Comparison of ENCODE assay signal across 10 mouse cellular contexts in the genomic region with DNA sequence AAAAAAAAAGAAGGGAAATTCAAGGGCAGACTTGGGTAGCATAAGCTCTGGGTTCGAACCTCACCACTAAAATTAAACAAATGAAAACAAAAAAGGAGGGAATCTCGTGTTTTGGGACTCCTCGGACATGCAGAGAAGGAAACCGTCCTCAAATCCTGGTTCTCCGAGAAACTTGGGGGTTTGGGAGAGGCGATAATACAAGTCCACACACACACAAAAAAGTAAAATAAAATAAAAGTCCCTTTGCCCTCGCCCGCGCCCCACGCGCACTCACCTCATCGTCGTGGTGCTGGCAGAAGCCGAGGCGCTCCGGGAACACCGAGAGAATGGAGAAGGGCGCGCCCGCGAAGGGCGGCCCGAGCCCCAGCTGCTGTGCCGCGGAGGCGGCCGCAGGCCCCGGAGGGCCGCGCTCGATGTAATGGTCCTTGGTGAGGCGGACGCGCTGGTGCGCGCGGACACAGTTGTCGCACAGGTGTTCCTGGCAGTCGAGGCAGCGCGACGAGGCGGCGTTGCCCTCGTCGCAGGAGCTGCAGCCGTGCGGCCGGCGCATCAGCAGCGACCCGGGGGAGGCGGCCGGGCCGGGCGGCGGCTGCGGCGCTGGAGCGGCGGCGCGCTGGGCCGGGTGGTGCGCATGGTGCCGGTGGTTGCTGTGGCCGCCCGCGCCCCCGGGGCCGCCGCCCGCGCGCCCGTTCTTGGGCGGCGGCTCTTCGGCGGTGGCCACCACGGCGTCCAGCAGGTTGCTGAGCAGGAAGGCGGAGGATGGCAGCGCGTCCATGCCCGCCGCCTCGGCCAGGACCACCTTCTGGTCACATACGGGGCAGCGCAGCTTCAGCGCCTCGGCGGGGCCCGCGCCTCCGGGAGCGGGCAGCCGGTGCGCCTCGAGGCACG. TPM values are rescaled to one million over a fixed set of nuclear protein-coding genes. Genes with fewer than 3 reads are reported as not detected.
DNase-seq lines count a peak whose midpoint lies in the region; ATAC-seq and TF ChIP-seq lines count a peak whose summit lies in the region.
"Had no signal": no experiment of that assay in that cellular context is flagged by ENCODE, and none has a peak within 500 bp of the region (broad histone marks: within the 10 kb centered on the region; RNA-seq: fewer than 3 reads in every experiment).

No protein-coding gene starts in this region.

- DNase-seq in heart, postnatal 36 days: no peak
- DNase-seq in liver, postnatal 0 days: peak; percentile 39
- no peak for DNase-seq in cerebellum, adult 18-20 months
- no peak for DNase-seq in kidney, postnatal 14 days
- no peak for DNase-seq in layer of hippocampus, adult 9-11 months

- peak overlapping the region; percentile 84 for H3K9ac ChIP-seq in heart, embryonic 11.5 days (ENCODE audit: low read depth, low read length)
- H3K9ac ChIP-seq in ES-Bruce4 (ENCODE audit: low read depth, poor library complexity, severe bottlenecking): peak overlapping the region; percentile 99
- no peak overlapping the region for H3K9ac ChIP-seq in liver, postnatal 0 days (replicated peaks)

- TF ChIP-seq EP300 in ES-Bruce4 (IDR thresholded peaks at IDR 0.05; ENCODE audit: insufficient read depth, low read depth, low read length): no peak
- TF ChIP-seq EP300 in liver, postnatal 0 days (IDR thresholded peaks at IDR 0.05; ENCODE audit: low read depth): no peak

- under 1% methylated on average over 87 of the region's 101 CpGs for WGBS in heart, embryonic 11.5 days (ENCODE audit: insufficient replicate concordance)
- under 1% methylated on average over 73 of the region's 101 CpGs for WGBS in liver, postnatal 0 days (ENCODE audit: insufficient replicate concordance)

- no peak for TF ChIP-seq CTCF in ES-Bruce4 (IDR thresholded peaks at IDR 0.05; ENCODE audit: low read depth, low read length)
- no peak for TF ChIP-seq CTCF in liver, postnatal 0 days (IDR thresholded peaks at IDR 0.05; ENCODE audit: low read depth)

- no peaks in the 10 kb centered on the region for H3K36me3 ChIP-seq in heart, embryonic 11.5 days (ENCODE audit: control insufficient read depth, insufficient read depth, low read length)
- peaks cover 40% of the 10 kb centered on the region for H3K36me3 ChIP-seq in ES-Bruce4 (ENCODE audit: control insufficient read depth, insufficient read depth, low read length, poor library complexity, severe bottlenecking)
- no peaks in the 10 kb centered on the region for H3K36me3 ChIP-seq in liver, postnatal 0 days (replicated peaks; ENCODE audit: insufficient read depth, low read length)

- 0 out of 2 replicates have a peak, but pooled peaks have one; percentile 20 for ATAC-seq in heart, embryonic 11.5 days (replicated peaks; ENCODE audit: insufficient number of reproducible peaks, low FRiP score, low TSS enrichment)
- 0 out of 2 replicates have a peak, but pooled peaks have one; percentile 6 for ATAC-seq in granulocyte monocyte progenitor cell, adult 5-6 weeks (replicated peaks; ENCODE audit: poor library complexity, severe bottlenecking)
- ATAC-seq in liver, postnatal 0 days: 0 out of 2 replicates have a peak, but pooled peaks have one; percentile 37

- peak overlapping the region; percentile 84 for H3K4me2 ChIP-seq in heart, embryonic 11.5 days
- peak overlapping the region; percentile 81 for H3K4me2 ChIP-seq in liver, postnatal 0 days (ENCODE audit: low read depth, low read length)

- H3K4me1 ChIP-seq in heart, embryonic 11.5 days (ENCODE audit: control insufficient read depth, insufficient read depth, low read length): peaks cover 8% of the 10 kb centered on the region
- no peaks in the 10 kb centered on the region for H3K4me1 ChIP-seq in ES-Bruce4 (ENCODE audit: control insufficient read depth, insufficient read depth, low read length)
- no peaks in the 10 kb centered on the region for H3K4me1 ChIP-seq in liver, postnatal 0 days (ENCODE audit: insufficient read depth)

- peak overlapping the region; percentile 67 for H3K4me3 ChIP-seq in heart, embryonic 11.5 days (ENCODE audit: low read depth, low read length)
- peak overlapping the region; percentile 95 for H3K4me3 ChIP-seq in ES-Bruce4 (ENCODE audit: low read depth, low read length)
- H3K4me3 ChIP-seq in liver, postnatal 0 days (ENCODE audit: low read depth, low read length): peak overlapping the region; percentile 50

- TF ChIP-seq POLR2A in ES-Bruce4 (IDR thresholded peaks at IDR 0.05; ENCODE audit: insufficient read depth, low read length): no peak

- intact Hi-C loops in heart, postnatal 36 days (cut with DNase I): no loop called here

- no peak overlapping the region for H3K27ac ChIP-seq in heart, embryonic 11.5 days (ENCODE audit: low read depth, low read length)
- peak overlapping the region; percentile 90 for H3K27ac ChIP-seq in ES-Bruce4 (ENCODE audit: insufficient read depth, low read length)
- H3K27ac ChIP-seq in liver, postnatal 0 days (ENCODE audit: low read depth): no peak overlapping the region

- H3K27me3 ChIP-seq in heart, embryonic 11.5 days (ENCODE audit: control insufficient read depth, insufficient read depth, low read length): peaks cover 17% of the 10 kb centered on the region; the same call in 1 of the 2 replicates
- no peaks in the 10 kb centered on the region for H3K27me3 ChIP-seq in ES-Bruce4 (ENCODE audit: control insufficient read depth, insufficient read depth, low read length, poor library complexity, severe bottlenecking)
- peaks cover 53% of the 10 kb centered on the region for H3K27me3 ChIP-seq in liver, postnatal 0 days (ENCODE audit: insufficient read depth, low read length)
- H3K27me3 ChIP-seq: CH12.LX had no signal

- H3K9me3 ChIP-seq in heart, embryonic 11.5 days (replicated peaks; ENCODE audit: control insufficient read depth, low read length): no peaks in the 10 kb centered on the region
- H3K9me3 ChIP-seq in ES-Bruce4 (replicated peaks; ENCODE audit: control insufficient read depth, insufficient read depth, low read length, poor library complexity, severe bottlenecking): no peaks in the 10 kb centered on the region
- no peaks in the 10 kb centered on the region for H3K9me3 ChIP-seq in liver, postnatal 0 days (ENCODE audit: low read length)

RNA-seq across cellular contexts. Expression of gene Trim71, which starts 1.9 kb away (rescaled TPM):
- 1.00 and 1.1 TPM in 2 replicates for polyA plus RNA-seq in heart, embryonic 11.5 days (2014; fragmentation: Nextera tagmentation; extraction: Ambion mirVana)
- not detected for total RNA-seq in heart, postnatal 36 days (2021)
- 120 and 122 TPM in 2 replicates for polyA plus RNA-seq in ES-Bruce4 (2011; ENCODE audit: insufficient read depth, insufficient read length, low read depth, missing spikeins)
- total RNA-seq in granulocyte monocyte progenitor cell, adult 5-6 weeks (2014; fragmentation: Nextera tagmentation): not detected in 2 replicates
- total RNA-seq in granulocyte monocyte progenitor cell, adult 5-6 weeks (2017): not detected in 2 replicates
- 0.05 and 0.06 TPM in 2 replicates for polyA plus RNA-seq in liver, postnatal 0 days (2015; fragmentation: Nextera tagmentation; extraction: Ambion mirVana)
- total RNA-seq: monocyte, adult 5-6 weeks had no signal

RNA-seq across cellular contexts. Expression of gene C130032M10Rik, which starts 46.8 kb away (rescaled TPM):
- 0.54 and 0.90 TPM in 2 replicates for polyA plus RNA-seq in heart, embryonic 11.5 days (2014; fragmentation: Nextera tagmentation; extraction: Ambion mirVana)
- total RNA-seq in heart, postnatal 36 days (2021): not detected
- not detected in 2 replicates for polyA plus RNA-seq in ES-Bruce4 (2011; ENCODE audit: insufficient read depth, insufficient read length, low read depth, missing spikeins)
- total RNA-seq in granulocyte monocyte progenitor cell, adult 5-6 weeks (2014; fragmentation: Nextera tagmentation): not detected in 2 replicates
- total RNA-seq in granulocyte monocyte progenitor cell, adult 5-6 weeks (2017): not detected in 2 replicates
- not detected in 2 replicates for polyA plus RNA-seq in liver, postnatal 0 days (2015; fragmentation: Nextera tagmentation; extraction: Ambion mirVana)
- total RNA-seq: CH12.LX; monocyte, adult 5-6 weeks had no signal

RNA-seq across cellular contexts. Expression of gene Ccr4, which starts 57.6 kb away (rescaled TPM):
- not detected in 2 replicates for polyA plus RNA-seq in heart, embryonic 11.5 days (2014; fragmentation: Nextera tagmentation; extraction: Ambion mirVana)
- not detected for total RNA-seq in heart, postnatal 36 days (2021)
- polyA plus RNA-seq in ES-Bruce4 (2011; ENCODE audit: insufficient read depth, insufficient read length, low read depth, missing spikeins): 0.57 and 1.4 TPM in 2 replicates
- not detected in 2 replicates for total RNA-seq in granulocyte monocyte progenitor cell, adult 5-6 weeks (2014; fragmentation: Nextera tagmentation)
- not detected in 2 replicates for total RNA-seq in granulocyte monocyte progenitor cell, adult 5-6 weeks (2017)
- polyA plus RNA-seq in liver, postnatal 0 days (2015; fragmentation: Nextera tagmentation; extraction: Ambion mirVana): not detected in 2 replicates

Comparison
In these comparisons a context has a peak if more than half of its experiments do, and no peak if none do; other contexts are left out.
1. RNA of gene Trim71, which starts 1.9 kb away (polyA plus RNA-seq): 120 to 122 TPM in ES-Bruce4; 1.00 to 1.1 TPM in heart, embryonic 11.5 days and 0.05 to 0.06 TPM in liver, postnatal 0 days; every median in the first group is over 10 times any median in the second.
2. Peak in every context shown above with its lines, with median percentiles within 50 percentile points of each other: ATAC-seq and H3K4me3 ChIP-seq.